Mouse (Mus musculus) embryonic facial prominence, embryonic 14.5 days (tissue): ENCODE measurements at regions not wholly inside any gene's neighbourhood (a gene's known extent, or its start where the extent isn't known, plus 50 kb on each side); places are given as distances from the start of the nearest gene placed in this dataset.

Experiments
- ATAC-seq: fragments of 200-750 bp; cut with Nextera tagmentation; 2 replicates; pipeline ENCODE4 v1.8.0; 2017; ENCODE audit warnings: low read depth, moderate number of reproducible peaks, moderate TSS enrichment
- DNase-seq: peaks from one replicate; pipeline ENCODE4 v3.0.0-alpha.2; 2015; ENCODE audit warnings: low spot score
- H3K27ac ChIP-seq: fragments of 300-500 bp; sonication (generic); replicated peaks from 2 replicates; pipeline ENCODE4 v1.5.1; 2014; ENCODE audit warnings: low read depth, mild to moderate bottlenecking, low read length, moderate library complexity
- H3K27me3 ChIP-seq: fragments of 300-500 bp; sonication (generic); replicated peaks from 2 replicates; pipeline ENCODE4 v1.6.1; 2014; ENCODE audit warnings: low read length; ENCODE audit not compliant: control insufficient read depth, insufficient read depth
- H3K36me3 ChIP-seq: fragments of 300-500 bp; sonication (generic); 2 replicates; pipeline ENCODE4 v1.6.1; 2014; ENCODE audit warnings: low read length, mixed read lengths; ENCODE audit not compliant: control insufficient read depth, insufficient read depth
- H3K4me1 ChIP-seq: fragments of 300-500 bp; sonication (generic); 2 replicates; pipeline ENCODE4 v1.6.1; 2014; ENCODE audit warnings: antibody characterized with exemption, low read length; ENCODE audit not compliant: control insufficient read depth, insufficient read depth
- H3K4me2 ChIP-seq: fragments of 300-500 bp; sonication (generic); 2 replicates; pipeline ENCODE4 v1.6.1; 2014; ENCODE audit warnings: low read depth, mild to moderate bottlenecking, low read length, moderate library complexity, mixed read lengths
- H3K4me3 ChIP-seq: fragments of 300-500 bp; sonication (generic); 2 replicates; pipeline ENCODE4 v1.5.1; 2014; ENCODE audit warnings: low read depth, mild to moderate bottlenecking, low read length
- H3K9ac ChIP-seq: fragments of 300-500 bp; sonication (generic); 2 replicates; pipeline ENCODE4 v1.6.1; 2014; ENCODE audit warnings: low read depth, mild to moderate bottlenecking, low read length, moderate library complexity, mixed read lengths
- H3K9me3 ChIP-seq: fragments of 300-500 bp; sonication (generic); 2 replicates; pipeline ENCODE4 v1.6.1; 2016; ENCODE audit warnings: low read length; ENCODE audit not compliant: control insufficient read depth
- WGBS: fragments of 180-500 bp; shearing (Covaris S2); extraction: QIAGEN DNeasy Blood & Tissue Kit; methylation state at CpG from one replicate; pipeline ENCODE4 v1.1.7; 2014; 5-methylcytosine and 5-hydroxymethylcytosine counted together

GRCm38 (mm10) chr4:7312160-7312559 is 926.7 kb downstream of the Car8 start:
- no peak overlapping the region for H3K4me3 ChIP-seq
- H3K4me2 ChIP-seq, result no peak overlapping the region
- no peak overlapping the region for H3K9ac ChIP-seq
- no peaks in the 10 kb centered on the region for H3K4me1 ChIP-seq
- DNase-seq, result no peak
- no peak overlapping the region for H3K27ac ChIP-seq
- H3K27me3 ChIP-seq, result no peaks in the 10 kb centered on the region
- H3K9me3 ChIP-seq, result no peaks in the 10 kb centered on the region
- no peaks in the 10 kb centered on the region for H3K36me3 ChIP-seq
- WGBS, result 88% methylated on average over 1 of the region's 1 CpGs
- no peak for ATAC-seq

- Histone ChIP-seq H3K27ac (no peak overlapping the region), H3K36me3 (no peaks in the 10 kb centered on the region), H3K9me3 (no peaks in the 10 kb centered on the region), H3K9ac (no peak overlapping the region), H3K4me3 (no peak overlapping the region), H3K4me1 (no peaks in the 10 kb centered on the region), H3K4me2 (no peak overlapping the region), H3K27me3 (no peaks in the 10 kb centered on the region)
- WGBS, result 86% methylated on average over 4 of the region's 4 CpGs
- DNase-seq (no peak), ATAC-seq (no peak)
Measured at GRCm38 (mm10) chr4:7269047-7269446, 969.8 kb downstream of the Car8 start.

GRCm38 (mm10) chr4:7256486-7256885 is 982.4 kb downstream of the Car8 start:
- no peak for ATAC-seq
- H3K27me3 ChIP-seq, result no peaks in the 10 kb centered on the region
- no peak overlapping the region for H3K9ac ChIP-seq
- no peaks in the 10 kb centered on the region for H3K36me3 ChIP-seq
- H3K27ac ChIP-seq, result no peak overlapping the region
- H3K4me3 ChIP-seq, result no peak overlapping the region
- WGBS, result 28% methylated on average over 2 of the region's 2 CpGs
- no peak for DNase-seq
- no peaks in the 10 kb centered on the region for H3K4me1 ChIP-seq
- H3K9me3 ChIP-seq, result no peaks in the 10 kb centered on the region
- H3K4me2 ChIP-seq, result no peak overlapping the region

- Histone ChIP-seq H3K9me3 (no peaks in the 10 kb centered on the region), H3K4me2 (no peak overlapping the region), H3K36me3 (no peaks in the 10 kb centered on the region), H3K4me1 (no peaks in the 10 kb centered on the region), H3K9ac (no peak overlapping the region), H3K4me3 (no peak overlapping the region), H3K27me3 (no peaks in the 10 kb centered on the region), H3K27ac (no peak overlapping the region)
- ATAC-seq, result no peak
- DNase-seq, result no peak
- WGBS, result 85% methylated on average over 2 of the region's 2 CpGs
Measured at GRCm38 (mm10) chr4:7253616-7254015, 985.2 kb downstream of the Car8 start.

GRCm38 (mm10) chr4:7251641-7252040 is 987.2 kb downstream of the Car8 start:
- no peaks in the 10 kb centered on the region for H3K9me3 ChIP-seq
- H3K36me3 ChIP-seq, result no peaks in the 10 kb centered on the region
- no peaks in the 10 kb centered on the region for H3K27me3 ChIP-seq
- ATAC-seq, result no peak
- no peak overlapping the region for H3K9ac ChIP-seq
- H3K4me1 ChIP-seq, result no peaks in the 10 kb centered on the region
- no peak for DNase-seq
- no peak overlapping the region for H3K4me2 ChIP-seq
- H3K27ac ChIP-seq, result no peak overlapping the region
- no peak overlapping the region for H3K4me3 ChIP-seq
- 79% methylated on average over 2 of the region's 2 CpGs for WGBS

GRCm38 (mm10) chr4:7247816-7248215 is 991.0 kb downstream of the Car8 start:
- peak; percentile 35 for DNase-seq
- Histone ChIP-seq H3K4me2 (no peak overlapping the region), H3K36me3 (no peaks in the 10 kb centered on the region), H3K4me1 (no peaks in the 10 kb centered on the region), H3K27ac (no peak overlapping the region), H3K9ac (no peak overlapping the region), H3K9me3 (no peaks in the 10 kb centered on the region), H3K27me3 (no peaks in the 10 kb centered on the region), H3K4me3 (no peak overlapping the region)
- peak; percentile 47; the same call in 1 of the 2 replicates for ATAC-seq
- 83% methylated on average over 4 of the region's 4 CpGs for WGBS

- Histone ChIP-seq H3K27me3 (no peaks in the 10 kb centered on the region), H3K9ac (no peak overlapping the region), H3K4me2 (no peak overlapping the region), H3K4me3 (no peak overlapping the region), H3K4me1 (no peaks in the 10 kb centered on the region), H3K9me3 (no peaks in the 10 kb centered on the region), H3K36me3 (no peaks in the 10 kb centered on the region), H3K27ac (no peak overlapping the region)
- ATAC-seq (no peak; the same call in 1 of the 2 replicates), DNase-seq (peak; percentile 17)
- WGBS, result 66% methylated on average over 4 of the region's 4 CpGs
Measured at GRCm38 (mm10) chr4:7247244-7247643, 991.6 kb downstream of the Car8 start.

- WGBS, result 65% methylated on average over 4 of the region's 4 CpGs
- no peaks in the 10 kb centered on the region for H3K4me1 ChIP-seq
- H3K27ac ChIP-seq, result no peak overlapping the region
- no peaks in the 10 kb centered on the region for H3K36me3 ChIP-seq
- DNase-seq (no peak), ATAC-seq (no peak)
- H3K4me3 ChIP-seq, result no peak overlapping the region
- H3K4me2 ChIP-seq, result no peak overlapping the region
- H3K9ac ChIP-seq, result no peak overlapping the region
- H3K9me3 ChIP-seq, result no peaks in the 10 kb centered on the region
- H3K27me3 ChIP-seq, result no peaks in the 10 kb centered on the region
Measured at GRCm38 (mm10) chr4:7246828-7247227, 992.0 kb downstream of the Car8 start.

- 86% methylated on average over 2 of the region's 2 CpGs for WGBS
- Histone ChIP-seq H3K4me2 (no peak overlapping the region), H3K9me3 (no peaks in the 10 kb centered on the region), H3K4me3 (no peak overlapping the region), H3K4me1 (no peaks in the 10 kb centered on the region), H3K27ac (no peak overlapping the region), H3K36me3 (no peaks in the 10 kb centered on the region), H3K9ac (no peak overlapping the region), H3K27me3 (no peaks in the 10 kb centered on the region)
- no peak for DNase-seq
- no peak for ATAC-seq
Measured at GRCm38 (mm10) chr4:7245653-7246052, 993.2 kb downstream of the Car8 start.
